Mouse (Mus musculus): Measurements from ENCODE around the gene Slc32a1.

DNA sequence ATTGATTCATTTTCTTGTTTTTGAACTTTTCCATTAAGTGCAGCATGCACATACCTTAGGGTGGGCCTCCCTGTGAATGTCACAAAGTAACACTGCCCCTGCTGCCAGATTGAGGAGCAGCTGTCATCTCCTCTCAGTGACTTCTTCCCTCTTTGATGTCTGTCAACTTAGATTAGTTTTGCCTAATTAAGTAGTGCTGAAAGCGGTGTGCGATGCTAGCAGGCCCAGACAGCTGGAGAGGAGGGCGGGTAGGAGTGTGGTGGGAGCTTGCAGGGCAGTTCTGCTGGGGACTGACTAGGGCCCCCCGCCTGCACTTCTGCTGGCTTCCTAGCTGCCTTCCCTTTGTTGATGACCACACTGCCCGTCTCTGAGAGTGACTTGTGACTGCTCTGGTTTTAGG is 21.3 kb downstream of the Slc32a1 start:
- no peak for TF ChIP-seq POLR2A (IDR thresholded peaks at IDR 0.05; ENCODE audit: borderline replicate concordance, extremely low read depth, insufficient read depth, insufficient read length, poor library complexity, severe bottlenecking)
- TF ChIP-seq CTCF (IDR thresholded peaks at IDR 0.05; ENCODE audit: borderline replicate concordance, extremely low read depth, insufficient read depth, insufficient read length): no peak
